Mouse (Mus musculus): Measurements from ENCODE around the gene Golph3. TPM values are rescaled to one million over a fixed set of nuclear protein-coding genes. Genes with fewer than 3 reads are reported as not detected.

The Golph3 gene
- total and polyA plus RNA-seq, 2 experiments from 2014 or later = 55.3 to 135 TPM

DNA sequence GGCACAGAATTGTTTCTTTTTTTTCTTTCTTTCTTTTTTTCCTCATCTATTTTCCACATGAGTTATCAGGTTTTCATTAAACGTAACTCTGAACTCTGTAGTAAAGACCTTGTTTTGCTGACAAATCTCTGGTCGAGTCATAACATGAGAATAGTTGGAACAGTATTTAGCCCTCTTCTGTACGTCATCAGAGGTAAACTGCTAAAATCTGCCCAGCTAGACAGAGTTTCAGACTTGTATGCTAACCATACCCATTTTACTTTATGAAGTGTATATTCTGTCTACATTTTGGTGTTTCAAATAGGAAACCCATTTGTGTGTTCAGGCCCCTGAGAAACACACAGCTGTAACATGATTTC, 16.5 kb downstream of the Golph3 start:
- H3K9ac ChIP-seq (replicated peaks; ENCODE audit: low read depth, low read length) = no peak overlapping the region
- no peak overlapping the region for H3K4me3 ChIP-seq (ENCODE audit: low read depth, low read length)
- H3K27me3 ChIP-seq (ENCODE audit: control insufficient read depth, insufficient read depth, low read length) = no peaks in the 10 kb centered on the region
- no peak for TF ChIP-seq EP300 (IDR thresholded peaks at IDR 0.05; ENCODE audit: low read depth)
- TF ChIP-seq CTCF (IDR thresholded peaks at IDR 0.05; ENCODE audit: low read depth) = no peak
- H3K27ac ChIP-seq (ENCODE audit: low read depth) = no peak overlapping the region
- ATAC-seq (ENCODE audit: insufficient read depth, low read depth) (no peak), DNase-seq (ENCODE audit: low spot score) (no peak)
- 51% methylated on average over 3 of the region's 3 CpGs for WGBS
- H3K36me3 ChIP-seq (replicated peaks; ENCODE audit: control insufficient read depth, insufficient read depth, low read length) = no peaks in the 10 kb centered on the region
- no peaks in the 10 kb centered on the region for H3K9me3 ChIP-seq (replicated peaks; ENCODE audit: control insufficient read depth, low read length)
- H3K4me1 ChIP-seq (ENCODE audit: control insufficient read depth, insufficient read depth) = 0 out of 2 replicates have a peak, but pooled peaks cover 12% of the 10 kb centered on the region
- H3K4me2 ChIP-seq (ENCODE audit: low read depth, low read length) = no peak overlapping the region

DNA sequence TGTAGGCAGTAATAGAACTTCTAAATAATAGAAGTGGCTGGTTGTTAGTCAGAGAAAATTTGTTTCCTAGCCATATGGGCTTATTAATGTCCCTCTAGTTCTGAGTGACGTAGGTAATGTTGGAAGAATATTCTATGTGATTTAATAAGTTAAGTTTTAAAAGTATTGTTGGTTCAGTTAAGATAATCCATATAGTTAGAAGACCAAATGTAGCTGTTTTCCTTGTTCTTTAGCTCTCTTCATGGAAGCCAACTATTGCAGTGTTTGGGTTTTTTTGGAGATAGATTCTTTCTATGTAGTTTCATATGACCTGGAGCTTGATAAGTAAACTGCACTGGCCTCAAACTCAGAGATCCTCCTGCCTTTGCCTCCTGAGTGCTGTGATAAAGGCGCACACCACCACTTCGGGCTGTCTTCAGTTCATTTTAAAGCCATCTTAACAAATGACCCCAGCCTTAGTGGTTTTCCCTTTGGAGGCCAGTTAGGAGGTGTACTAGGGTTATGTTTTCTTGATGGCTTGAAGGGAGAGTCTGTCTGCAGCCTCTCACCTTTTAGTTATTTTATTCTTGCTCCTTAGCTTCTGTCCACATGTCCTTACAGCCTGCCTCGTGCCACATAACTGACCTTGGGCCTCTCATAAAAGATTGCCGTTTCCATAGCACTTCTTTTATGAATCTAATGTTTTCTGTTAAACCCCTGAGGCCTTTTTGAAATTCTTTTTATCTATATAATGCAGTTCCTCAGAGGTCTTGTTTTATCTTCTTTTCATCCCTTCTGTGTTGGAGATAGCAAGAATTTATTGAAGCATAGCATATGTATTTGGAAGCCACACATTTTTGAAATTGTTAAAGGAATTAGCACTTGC, 19.5 kb downstream of the Golph3 start:
- peaks cover 23% of the 10 kb centered on the region for H3K36me3 ChIP-seq (replicated peaks; ENCODE audit: control insufficient read depth, insufficient read depth, low read length)
- no peak overlapping the region for H3K9ac ChIP-seq (replicated peaks; ENCODE audit: low read depth, low read length)
- 56% methylated on average over 5 of the region's 5 CpGs for WGBS
- no peak overlapping the region for H3K27ac ChIP-seq (ENCODE audit: low read depth)
- H3K27me3 ChIP-seq (ENCODE audit: control insufficient read depth, insufficient read depth, low read length) = no peaks in the 10 kb centered on the region
- H3K4me2 ChIP-seq (ENCODE audit: low read depth, low read length) = no peak overlapping the region
- H3K9me3 ChIP-seq (replicated peaks; ENCODE audit: control insufficient read depth, low read length) = no peaks in the 10 kb centered on the region
- ATAC-seq (ENCODE audit: insufficient read depth, low read depth) = no peak
- H3K4me1 ChIP-seq (ENCODE audit: control insufficient read depth, insufficient read depth) = 0 out of 2 replicates have a peak, but pooled peaks cover 5% of the 10 kb centered on the region
- no peak overlapping the region for H3K4me3 ChIP-seq (ENCODE audit: low read depth, low read length)
- TF ChIP-seq EP300 (IDR thresholded peaks at IDR 0.05; ENCODE audit: low read depth) (no peak), CTCF (IDR thresholded peaks at IDR 0.05; ENCODE audit: low read depth) (no peak)
- no peak for DNase-seq (ENCODE audit: low spot score)

DNA sequence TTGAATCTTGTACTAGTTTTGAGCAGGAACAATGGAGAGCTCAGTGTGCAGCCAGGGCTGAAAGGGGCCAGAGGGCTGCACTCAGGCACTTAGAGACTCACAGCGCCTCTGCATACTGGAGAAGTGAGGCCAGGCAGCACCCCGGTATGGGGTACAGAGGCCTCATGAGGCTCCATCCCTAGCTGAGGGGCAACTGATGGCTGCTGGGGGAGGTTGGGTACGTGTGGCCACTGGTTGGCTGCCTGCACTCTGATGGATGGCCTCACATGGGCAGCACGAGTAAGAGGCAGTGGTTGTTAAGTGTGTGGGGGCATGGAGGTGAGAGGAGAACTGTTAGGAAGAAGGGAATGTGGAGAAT, 20.1 kb downstream of the Golph3 start:
- no peak overlapping the region for H3K9ac ChIP-seq (replicated peaks; ENCODE audit: low read depth, low read length)
- no peaks in the 10 kb centered on the region for H3K9me3 ChIP-seq (replicated peaks; ENCODE audit: control insufficient read depth, low read length)
- peaks cover 23% of the 10 kb centered on the region for H3K36me3 ChIP-seq (replicated peaks; ENCODE audit: control insufficient read depth, insufficient read depth, low read length)
- ATAC-seq (ENCODE audit: insufficient read depth, low read depth) (no peak), DNase-seq (ENCODE audit: low spot score) (no peak)
- 0 out of 2 replicates have a peak, but pooled peaks cover 3% of the 10 kb centered on the region for H3K4me1 ChIP-seq (ENCODE audit: control insufficient read depth, insufficient read depth)
- 46% methylated on average over 4 of the region's 4 CpGs for WGBS
- H3K4me2 ChIP-seq (ENCODE audit: low read depth, low read length) = no peak overlapping the region
- no peaks in the 10 kb centered on the region for H3K27me3 ChIP-seq (ENCODE audit: control insufficient read depth, insufficient read depth, low read length)
- no peak overlapping the region for H3K4me3 ChIP-seq (ENCODE audit: low read depth, low read length)
- no peak for TF ChIP-seq EP300 (IDR thresholded peaks at IDR 0.05; ENCODE audit: low read depth)
- TF ChIP-seq CTCF (IDR thresholded peaks at IDR 0.05; ENCODE audit: low read depth) = no peak
- no peak overlapping the region for H3K27ac ChIP-seq (ENCODE audit: low read depth)

DNA sequence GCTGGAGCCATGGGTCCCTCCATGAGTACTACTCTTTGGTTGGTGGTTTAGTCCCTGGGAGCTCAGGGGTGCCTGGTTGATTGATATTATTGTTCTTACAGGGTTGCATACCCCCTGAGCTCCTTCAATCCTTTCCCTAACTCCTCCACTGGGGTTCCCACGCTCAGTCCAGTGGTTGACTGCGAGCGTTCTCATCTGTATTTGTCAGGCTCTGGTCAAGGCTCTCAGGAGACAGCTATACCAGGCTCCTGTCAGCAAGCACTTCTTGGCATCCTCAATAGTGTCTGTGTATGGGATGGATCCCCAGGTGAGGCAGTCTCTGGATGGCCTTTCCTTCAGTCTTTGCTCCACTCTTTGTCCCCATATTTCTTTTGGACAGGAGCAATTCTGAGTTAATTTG, 25.7 kb downstream of the Golph3 start:
- H3K27ac ChIP-seq (ENCODE audit: low read depth) = no peak overlapping the region
- no peak overlapping the region for H3K4me2 ChIP-seq (ENCODE audit: low read depth, low read length)
- 91% methylated on average over 3 of the region's 3 CpGs for WGBS
- ATAC-seq (ENCODE audit: insufficient read depth, low read depth) = no peak
- no peaks in the 10 kb centered on the region for H3K4me1 ChIP-seq (ENCODE audit: control insufficient read depth, insufficient read depth)
- peaks cover 45% of the 10 kb centered on the region for H3K36me3 ChIP-seq (replicated peaks; ENCODE audit: control insufficient read depth, insufficient read depth, low read length)
- no peak overlapping the region for H3K4me3 ChIP-seq (ENCODE audit: low read depth, low read length)
- TF ChIP-seq CTCF (IDR thresholded peaks at IDR 0.05; ENCODE audit: low read depth) = no peak
- no peak for TF ChIP-seq EP300 (IDR thresholded peaks at IDR 0.05; ENCODE audit: low read depth)
- no peak for DNase-seq (ENCODE audit: low spot score)
- H3K9me3 ChIP-seq (replicated peaks; ENCODE audit: control insufficient read depth, low read length) = no peaks in the 10 kb centered on the region
- no peak overlapping the region for H3K9ac ChIP-seq (replicated peaks; ENCODE audit: low read depth, low read length)
- H3K27me3 ChIP-seq (ENCODE audit: control insufficient read depth, insufficient read depth, low read length) = no peaks in the 10 kb centered on the region

DNA sequence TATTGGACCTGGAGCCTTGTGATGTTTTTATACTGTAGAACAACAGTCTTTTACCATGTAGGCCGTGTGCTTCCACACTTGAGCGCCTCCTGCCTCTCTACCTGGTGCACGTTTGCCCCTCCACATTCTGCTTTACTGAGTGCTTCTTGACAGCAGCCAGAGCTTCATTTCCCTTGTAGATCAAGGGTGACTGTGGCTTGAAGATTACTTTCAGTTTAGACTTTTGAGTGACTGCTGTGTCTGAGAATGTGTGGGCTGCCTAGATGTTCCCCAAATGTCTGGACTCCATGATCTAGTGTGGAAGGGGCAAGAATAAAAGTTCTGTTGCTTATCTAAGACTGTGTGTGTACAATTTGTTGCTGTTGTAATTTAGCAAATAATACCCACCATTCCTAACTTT, 27.7 kb downstream of the Golph3 start:
- Histone ChIP-seq H3K27me3 (ENCODE audit: control insufficient read depth, insufficient read depth, low read length) (no peaks in the 10 kb centered on the region), H3K27ac (ENCODE audit: low read depth) (no peak overlapping the region), H3K4me3 (ENCODE audit: low read depth, low read length) (no peak overlapping the region), H3K36me3 (replicated peaks; ENCODE audit: control insufficient read depth, insufficient read depth, low read length) (peaks cover 54% of the 10 kb centered on the region), H3K4me1 (ENCODE audit: control insufficient read depth, insufficient read depth) (no peaks in the 10 kb centered on the region), H3K9me3 (replicated peaks; ENCODE audit: control insufficient read depth, low read length) (no peaks in the 10 kb centered on the region), H3K4me2 (ENCODE audit: low read depth, low read length) (no peak overlapping the region), H3K9ac (replicated peaks; ENCODE audit: low read depth, low read length) (no peak overlapping the region)
- no peak for TF ChIP-seq EP300 (IDR thresholded peaks at IDR 0.05; ENCODE audit: low read depth)
- TF ChIP-seq CTCF (IDR thresholded peaks at IDR 0.05; ENCODE audit: low read depth) = no peak
- ATAC-seq (ENCODE audit: insufficient read depth, low read depth) = no peak
- WGBS = 67% methylated on average over 3 of the region's 3 CpGs
- DNase-seq (ENCODE audit: low spot score) = no peak

DNA sequence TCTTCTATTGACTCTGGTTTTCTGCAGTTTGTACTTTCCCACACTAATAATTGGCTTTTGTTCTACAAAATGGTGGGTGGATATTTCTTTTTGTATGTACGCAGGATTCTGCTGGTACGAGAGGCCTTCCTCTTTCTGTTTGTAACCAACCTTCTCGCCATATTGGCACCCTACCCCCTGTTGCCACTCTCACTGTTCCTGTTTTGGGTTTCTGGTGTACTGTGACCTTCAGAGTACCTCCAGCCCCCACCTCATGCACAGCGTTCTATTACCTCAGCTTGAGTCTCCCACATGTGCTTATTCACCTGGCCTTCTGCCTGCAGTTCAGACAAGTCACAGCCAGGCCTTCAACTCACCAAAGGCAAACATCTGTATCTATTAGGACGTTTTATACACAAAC, 28.6 kb downstream of the Golph3 start:
- Histone ChIP-seq H3K4me1 (ENCODE audit: control insufficient read depth, insufficient read depth) (no peaks in the 10 kb centered on the region), H3K27me3 (ENCODE audit: control insufficient read depth, insufficient read depth, low read length) (no peaks in the 10 kb centered on the region), H3K36me3 (replicated peaks; ENCODE audit: control insufficient read depth, insufficient read depth, low read length) (peaks cover 51% of the 10 kb centered on the region), H3K27ac (ENCODE audit: low read depth) (no peak overlapping the region), H3K9me3 (replicated peaks; ENCODE audit: control insufficient read depth, low read length) (no peaks in the 10 kb centered on the region), H3K4me3 (ENCODE audit: low read depth, low read length) (no peak overlapping the region), H3K4me2 (ENCODE audit: low read depth, low read length) (no peak overlapping the region), H3K9ac (replicated peaks; ENCODE audit: low read depth, low read length) (no peak overlapping the region)
- ATAC-seq (ENCODE audit: insufficient read depth, low read depth) (no peak), DNase-seq (ENCODE audit: low spot score) (no peak)
- WGBS = 90% methylated on average over 5 of the region's 5 CpGs
- TF ChIP-seq CTCF (IDR thresholded peaks at IDR 0.05; ENCODE audit: low read depth) = no peak
- no peak for TF ChIP-seq EP300 (IDR thresholded peaks at IDR 0.05; ENCODE audit: low read depth)

Data from heart, postnatal 0 days (tissue).